Mouse (Mus musculus) bone marrow macrophage, adult 2 months (primary cell): ENCODE results near the gene Vmn2r83.

ENCODE experiments used
- CTCF ChIP-seq: IDR thresholded peaks from 2 replicates; pipeline ENCODE4 v1.5.1; 2012; ENCODE audit warnings: low read depth, mild to moderate bottlenecking, low read length, moderate library complexity
- POLR2A ChIP-seq: IDR thresholded peaks from 2 replicates; pipeline ENCODE4 v1.6.1; 2012; ENCODE audit warnings: mild to moderate bottlenecking, low read depth, low read length, borderline replicate concordance

DNA sequence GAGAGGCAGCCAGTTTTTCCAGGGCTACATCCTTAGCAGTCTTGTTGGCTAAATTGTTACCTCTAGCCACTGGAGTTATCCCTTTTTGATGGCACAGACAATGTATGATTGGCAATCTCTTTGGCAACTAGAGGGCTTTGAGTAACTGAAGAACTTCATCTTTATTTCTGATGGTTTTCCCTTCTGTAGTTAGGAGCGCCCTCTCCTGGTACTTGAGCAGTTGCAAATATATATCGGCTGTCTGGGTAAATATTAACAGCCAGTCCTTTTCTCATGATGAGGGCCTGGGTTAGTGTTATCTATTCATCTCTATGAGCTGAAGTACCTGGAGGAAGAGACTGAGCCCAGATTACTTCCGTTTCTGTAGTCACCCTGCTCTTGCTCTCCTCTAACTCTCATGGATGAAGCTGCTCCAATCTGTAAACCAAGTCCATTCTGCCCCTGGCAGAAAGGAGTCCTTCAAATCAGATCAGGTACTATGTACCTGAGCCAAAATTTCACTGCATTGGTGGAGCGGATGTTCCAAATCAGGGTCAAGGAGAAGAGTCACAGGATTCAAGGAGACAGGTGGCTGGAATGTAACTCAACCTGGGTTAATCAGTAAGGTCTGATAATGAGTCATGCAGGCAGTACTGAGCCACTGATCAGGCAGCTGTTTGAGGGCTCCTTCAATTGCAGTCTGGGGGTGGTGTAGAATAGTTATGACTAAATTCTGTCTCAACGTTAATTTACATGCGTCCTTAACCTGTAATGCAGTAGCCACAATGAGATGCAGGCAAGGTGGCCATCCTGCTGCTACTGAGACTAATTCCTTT, 34.5 kb downstream of the Vmn2r83 start:
- TF ChIP-seq CTCF: no peak
- no peak for TF ChIP-seq POLR2A
